Mouse (Mus musculus): ENCODE measurements at regions not wholly inside any gene's neighbourhood (a gene's known extent, or its start where the extent isn't known, plus 50 kb on each side); places are given as distances from the start of the nearest gene placed in this dataset.
A peak's percentile ranks its signal among the peaks of the same experiment; 100 is the strongest.

GRCm38 (mm10) chr13:101305063-101305462 is 463.0 kb downstream of the Pik3r1 start:
- DNase-seq (ENCODE audit: low spot score in 2 of 2): no peak

GRCm38 (mm10) chr13:101301361-101301760 is 466.7 kb downstream of the Pik3r1 start:
- DNase-seq (ENCODE audit: low spot score in 2 of 2): no peak

- DNase-seq (ENCODE audit: low spot score in 2 of 2): no peak
Observed at GRCm38 (mm10) chr13:101289407-101289806, 456.2 kb upstream of the Slc30a5 start.

DNA sequence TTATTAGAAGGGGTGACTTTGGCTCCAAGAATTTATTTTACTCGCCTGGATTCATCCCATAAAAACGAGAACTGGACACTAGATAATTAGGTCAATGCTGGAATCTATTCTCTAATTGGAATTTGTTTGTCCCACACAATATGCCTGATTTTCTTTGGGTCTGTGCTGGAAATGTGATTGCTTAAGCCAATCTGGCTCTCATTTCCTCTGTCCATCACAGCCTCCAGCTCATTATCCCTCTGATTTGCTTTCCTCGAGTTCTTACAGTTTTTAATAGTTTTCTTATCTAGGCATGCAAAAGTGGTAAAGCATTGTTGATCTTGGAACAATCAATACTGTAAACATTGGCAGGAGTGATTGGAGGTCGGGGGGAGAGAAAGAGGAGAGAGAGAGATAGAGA is 453.9 kb upstream of the Slc30a5 start:
- DNase-seq (ENCODE audit: low spot score in 2 of 2): no peak

GRCm38 (mm10) chr13:101286029-101286917 is 453.0 kb upstream of the Slc30a5 start:
- no peak for DNase-seq (ENCODE audit: low spot score in 2 of 2)

- no peak for DNase-seq (ENCODE audit: low spot score in 2 of 2)
Observed at GRCm38 (mm10) chr13:101278127-101278526, 444.9 kb upstream of the Slc30a5 start.

- DNase-seq (ENCODE audit: low spot score in 2 of 2): no peak
Observed at GRCm38 (mm10) chr13:101276766-101277165, 443.5 kb upstream of the Slc30a5 start.

- no peak for DNase-seq (ENCODE audit: low spot score in 2 of 2)
Observed at GRCm38 (mm10) chr13:101274470-101275141, 441.4 kb upstream of the Slc30a5 start.

GRCm38 (mm10) chr13:101273321-101273720 is 440.1 kb upstream of the Slc30a5 start:
- DNase-seq (ENCODE audit: low spot score in 2 of 2): no peak

DNA sequence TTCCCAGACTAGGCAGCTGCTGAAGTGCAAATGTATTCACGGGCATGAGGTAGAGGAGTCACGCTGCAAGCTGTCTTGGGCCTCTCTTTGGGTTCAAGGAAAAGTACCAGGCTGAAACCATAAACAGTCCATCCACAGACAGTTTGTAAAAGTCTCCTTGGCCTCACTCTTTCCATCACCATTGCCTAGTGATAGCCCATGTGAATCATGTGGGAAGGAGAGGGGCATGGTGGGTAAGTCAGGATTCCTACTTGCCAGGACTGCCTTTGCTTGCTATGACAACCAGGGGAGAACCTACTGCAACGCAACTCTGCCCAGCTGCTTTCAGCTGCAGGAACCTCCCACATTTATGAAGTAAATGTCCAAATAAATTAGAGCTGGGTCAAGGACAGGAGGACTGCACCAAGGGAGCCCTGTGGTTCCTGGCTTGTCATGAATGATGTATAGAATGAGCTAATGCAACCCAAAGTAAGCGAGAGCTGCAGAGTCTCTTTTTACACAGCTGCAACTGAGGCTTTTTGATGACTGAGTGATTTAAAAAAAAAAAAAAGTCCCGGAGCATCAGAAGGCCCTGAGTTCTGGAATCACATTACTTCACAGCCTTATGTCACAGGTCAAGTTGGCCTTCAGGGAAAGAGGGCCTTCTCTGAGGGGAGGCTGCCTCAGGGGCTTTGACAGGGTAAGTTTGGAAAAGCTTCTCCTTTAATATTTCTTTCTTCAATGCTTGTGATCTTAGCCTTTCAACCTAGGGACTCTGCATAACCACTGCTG is 420.7 kb upstream of the Slc30a5 start:
- DNase-seq (ENCODE audit: low spot score in 2 of 2): no peak

- DNase-seq (ENCODE audit: low spot score in 2 of 2): no peak
Observed at GRCm38 (mm10) chr13:101249369-101249768, 416.1 kb upstream of the Slc30a5 start.

DNA sequence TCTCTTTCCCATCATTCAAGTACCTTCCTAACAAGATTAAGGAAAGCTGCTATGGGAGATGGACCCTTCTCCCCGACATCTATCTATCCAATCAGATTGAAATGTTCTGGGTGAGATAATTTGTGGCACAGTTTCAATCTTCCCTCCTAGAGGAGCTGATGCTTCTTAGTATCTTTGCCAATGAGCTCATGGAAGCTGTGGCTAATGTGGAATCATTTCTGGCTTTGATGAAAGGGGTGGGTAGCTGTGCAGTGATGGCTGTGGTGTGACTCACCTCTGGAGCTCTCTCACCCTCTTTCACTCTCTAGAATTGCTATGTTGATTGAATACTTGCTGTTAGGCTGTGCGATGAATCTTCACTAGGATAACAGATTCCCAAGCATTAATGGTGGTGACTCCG is 411.1 kb upstream of the Slc30a5 start:
- DNase-seq (ENCODE audit: low spot score in 2 of 2): no peak

DNA sequence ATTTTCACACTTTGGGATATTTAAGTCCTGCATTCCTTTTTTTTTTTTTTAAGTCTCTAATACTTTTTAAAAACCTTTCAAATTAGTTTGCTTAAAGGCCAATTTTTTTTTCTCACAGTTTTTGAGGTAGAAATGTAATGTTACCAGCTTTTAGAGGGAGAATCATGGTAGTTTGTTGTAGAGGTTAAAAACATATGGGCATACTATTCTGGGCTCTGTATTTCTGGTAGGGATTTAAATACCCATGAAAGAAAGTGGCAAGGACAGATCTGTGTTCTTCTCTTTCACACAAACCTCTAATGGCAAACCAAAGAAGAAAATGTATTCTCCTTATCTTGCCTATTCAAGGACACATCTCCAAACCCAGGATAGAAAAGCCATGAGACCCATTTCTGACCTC is 405.6 kb upstream of the Slc30a5 start:
- DNase-seq (ENCODE audit: low spot score in 2 of 2): no peak

DNA sequence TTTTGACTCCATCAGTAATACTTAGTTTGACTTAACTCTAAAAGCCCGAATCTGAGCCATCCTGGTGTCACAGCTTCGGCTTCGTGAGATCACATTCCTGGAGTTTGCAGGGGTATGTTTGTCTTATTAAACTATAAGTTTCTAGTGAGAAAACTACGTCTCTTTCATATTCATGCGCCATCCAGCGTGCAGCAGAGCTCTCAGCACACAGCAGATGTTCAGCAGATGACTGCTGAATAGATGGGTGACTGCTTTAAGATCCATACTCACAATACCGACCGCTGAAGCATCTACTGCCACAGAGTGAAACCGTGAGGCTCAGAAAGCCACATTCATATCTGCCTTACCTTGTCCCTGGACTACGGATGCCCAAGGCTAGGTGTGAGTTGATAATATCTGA is 403.8 kb upstream of the Slc30a5 start:
- DNase-seq (ENCODE audit: low spot score in 2 of 2): no peak

DNA sequence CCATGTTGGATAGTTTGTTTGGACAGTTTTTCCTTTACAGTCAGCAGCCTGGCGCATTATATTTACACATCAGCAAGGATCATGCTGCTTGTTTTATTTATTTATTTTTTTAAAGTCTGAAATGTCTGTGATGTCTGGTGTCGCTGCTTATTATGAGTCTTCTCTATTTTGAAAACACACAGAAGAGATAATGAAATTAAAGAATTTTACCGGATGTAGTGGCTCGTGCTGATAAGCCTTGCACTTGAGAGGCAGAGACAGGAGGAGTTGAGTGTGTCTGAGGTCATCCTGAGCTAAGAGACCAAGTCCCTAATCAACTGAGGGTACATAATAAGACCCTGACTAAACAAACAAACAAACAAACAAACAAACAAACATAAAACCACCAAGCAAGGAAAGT is 402.6 kb upstream of the Slc30a5 start:
- DNase-seq (ENCODE audit: low spot score in 2 of 2): no peak

DNA sequence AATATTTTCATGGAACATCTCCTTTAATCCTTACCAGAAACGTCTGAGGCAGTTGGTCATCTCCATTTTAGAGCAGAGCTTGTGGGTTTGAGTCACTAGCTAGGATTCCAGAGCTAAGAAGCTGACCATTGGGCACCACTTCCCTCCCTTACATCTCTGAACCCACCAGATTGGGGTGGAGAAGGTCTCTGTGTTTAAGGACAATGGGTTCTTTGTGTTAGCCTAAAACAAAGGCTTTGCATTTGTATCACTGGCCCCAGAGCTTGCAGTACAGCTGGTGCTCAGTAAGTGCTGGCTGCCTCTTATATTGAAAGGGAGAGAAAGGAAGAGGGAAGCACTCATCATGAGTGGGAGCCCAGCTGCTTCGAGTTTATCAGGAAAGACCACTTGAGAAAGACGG is 401.9 kb upstream of the Slc30a5 start:
- DNase-seq (ENCODE audit: low spot score in 2 of 2): no peak

- no peak for DNase-seq (ENCODE audit: low spot score in 2 of 2)
Observed at GRCm38 (mm10) chr13:101234550-101234949, 401.3 kb upstream of the Slc30a5 start.

- no peak for DNase-seq (ENCODE audit: low spot score in 2 of 2)
Observed at GRCm38 (mm10) chr13:101233843-101234281, 400.6 kb upstream of the Slc30a5 start.

- DNase-seq (ENCODE audit: low spot score in 2 of 2): peak; percentile 64 to 85
Observed at GRCm38 (mm10) chr13:101233181-101233842, 400.1 kb upstream of the Slc30a5 start.

DNA sequence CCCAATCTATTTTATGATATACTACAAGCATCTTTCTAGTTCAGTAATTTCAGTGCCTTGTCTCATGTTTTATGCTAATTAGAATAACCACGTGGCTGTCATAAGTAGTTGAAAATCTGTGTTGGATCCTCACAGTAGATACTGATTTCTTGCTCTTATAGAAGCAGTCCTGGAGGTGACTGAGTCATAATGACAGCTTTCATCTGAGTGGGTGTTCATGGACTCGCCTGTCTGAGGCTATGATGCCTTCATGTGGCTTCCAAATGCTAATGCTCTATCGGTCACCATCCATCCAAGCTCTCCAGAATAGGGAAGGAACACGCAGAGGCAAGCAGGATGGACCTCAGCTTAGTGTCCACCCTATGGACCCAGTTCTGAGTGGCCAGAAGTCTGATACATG is 396.6 kb upstream of the Slc30a5 start:
- DNase-seq (ENCODE audit: low spot score in 2 of 2): no peak

DNA sequence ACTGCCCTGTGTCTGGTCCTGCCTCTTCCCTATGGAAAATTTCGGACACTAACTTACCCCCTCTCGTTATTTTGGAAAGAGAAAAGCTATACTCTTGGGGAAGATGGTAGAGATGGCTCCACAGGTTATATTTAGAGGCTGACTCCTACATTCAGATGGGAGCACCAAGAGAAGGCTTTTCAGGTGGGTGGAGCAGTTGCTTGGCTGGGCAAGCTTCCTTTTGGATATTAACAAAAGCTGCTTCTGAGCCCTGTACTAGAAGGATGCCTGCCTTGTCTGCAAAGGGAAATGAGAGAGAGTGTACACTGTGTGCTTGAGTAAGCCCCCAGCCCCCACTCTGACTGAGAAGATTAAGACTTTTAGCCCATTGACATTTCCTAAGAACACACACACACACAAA is 392.1 kb upstream of the Slc30a5 start:
- peak in 1 of 2 experiments; percentile 67 for DNase-seq (ENCODE audit: low spot score in 2 of 2)
